Mouse (Mus musculus) urinary bladder, adult 18-20 months (tissue): ENCODE results near the gene Stum.

ENCODE experiments used
- DNase-seq, 2 experiments: peaks; one replicate each; pipeline ENCODE4 v3.0.0; 2022; ENCODE audit warnings: low spot score in 2 of 2, mixed read lengths in 2 of 2

Stum gene

GRCm38 (mm10) chr1:180428871-180429270, 54.4 kb downstream of the Stum start:
- DNase-seq, result no peak

DNA sequence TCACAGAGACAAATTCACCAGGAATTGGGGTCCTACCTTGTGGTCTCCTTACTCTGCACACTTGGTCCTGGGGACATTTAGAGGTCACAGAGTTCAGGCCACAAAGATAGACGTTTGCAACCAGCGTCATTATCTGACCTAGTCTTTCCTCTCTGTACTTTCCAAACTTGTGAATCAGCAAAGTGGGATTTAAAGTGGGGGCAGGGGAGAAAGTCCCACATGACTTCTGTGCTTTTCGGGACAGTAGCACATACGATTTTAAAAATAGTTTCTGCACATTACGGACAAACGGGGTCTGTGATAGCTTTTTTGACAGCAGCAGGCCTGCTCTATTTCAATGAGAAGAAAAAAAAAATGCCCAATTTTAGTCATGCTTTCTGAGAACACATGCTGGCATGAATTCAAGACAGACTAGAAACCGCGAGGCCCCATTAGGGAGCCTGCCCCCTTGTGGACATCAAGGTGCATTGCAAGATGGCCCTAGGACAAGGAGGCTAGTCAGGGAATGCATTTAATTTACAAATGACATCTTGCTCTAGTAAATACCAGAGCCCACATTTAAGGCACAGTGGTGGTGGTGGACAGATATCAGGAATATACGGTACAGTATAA, 55.1 kb downstream of the Stum start:
- DNase-seq, result peak in 1 of 2 experiments; percentile 28

DNA sequence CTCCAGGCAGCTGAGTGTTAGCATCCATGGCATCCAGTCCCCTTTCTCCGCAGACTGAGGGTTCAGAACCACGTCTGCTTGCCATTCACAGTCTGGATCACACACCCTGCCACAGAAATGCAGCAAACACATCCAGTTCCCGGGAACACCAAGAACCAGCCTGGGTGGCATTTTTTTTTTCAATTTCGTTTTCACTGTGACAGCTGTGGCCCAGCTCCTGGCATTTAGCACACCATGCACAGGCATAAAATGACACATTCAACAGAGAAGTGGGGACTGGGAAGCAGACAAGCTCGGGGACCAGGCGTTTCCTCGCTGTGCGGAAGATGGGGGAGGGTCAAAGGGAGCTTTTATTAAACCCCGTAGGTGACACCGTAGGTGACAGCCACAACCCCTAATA, 55.6 kb downstream of the Stum start:
- DNase-seq, result no peak

- DNase-seq, result no peak
Measured at GRCm38 (mm10) chr1:180426405-180426804, 56.9 kb downstream of the Stum start.

DNA sequence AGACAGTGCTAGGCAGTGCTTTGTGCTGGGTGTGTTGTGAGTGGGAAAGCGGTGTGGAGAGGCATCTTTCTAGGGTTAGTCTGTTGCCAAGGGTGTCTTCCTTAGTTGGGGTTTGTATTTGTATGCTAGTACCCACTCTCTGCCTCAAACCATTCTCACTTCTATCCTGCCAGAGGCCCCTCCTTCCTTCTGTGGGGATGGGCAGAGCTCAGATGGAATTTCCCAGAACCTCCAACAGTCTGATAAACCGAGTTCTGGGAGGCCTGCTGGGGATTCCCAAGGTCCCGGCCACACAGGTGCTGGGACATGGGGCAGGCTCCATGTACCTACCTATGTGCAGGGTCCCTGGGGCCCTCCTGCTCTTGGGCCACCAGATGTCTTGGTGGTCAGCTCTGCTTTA, 59.4 kb downstream of the Stum start:
- DNase-seq, result no peak

GRCm38 (mm10) chr1:180423008-180423639, 60.2 kb downstream of the Stum start:
- no peak for DNase-seq

DNA sequence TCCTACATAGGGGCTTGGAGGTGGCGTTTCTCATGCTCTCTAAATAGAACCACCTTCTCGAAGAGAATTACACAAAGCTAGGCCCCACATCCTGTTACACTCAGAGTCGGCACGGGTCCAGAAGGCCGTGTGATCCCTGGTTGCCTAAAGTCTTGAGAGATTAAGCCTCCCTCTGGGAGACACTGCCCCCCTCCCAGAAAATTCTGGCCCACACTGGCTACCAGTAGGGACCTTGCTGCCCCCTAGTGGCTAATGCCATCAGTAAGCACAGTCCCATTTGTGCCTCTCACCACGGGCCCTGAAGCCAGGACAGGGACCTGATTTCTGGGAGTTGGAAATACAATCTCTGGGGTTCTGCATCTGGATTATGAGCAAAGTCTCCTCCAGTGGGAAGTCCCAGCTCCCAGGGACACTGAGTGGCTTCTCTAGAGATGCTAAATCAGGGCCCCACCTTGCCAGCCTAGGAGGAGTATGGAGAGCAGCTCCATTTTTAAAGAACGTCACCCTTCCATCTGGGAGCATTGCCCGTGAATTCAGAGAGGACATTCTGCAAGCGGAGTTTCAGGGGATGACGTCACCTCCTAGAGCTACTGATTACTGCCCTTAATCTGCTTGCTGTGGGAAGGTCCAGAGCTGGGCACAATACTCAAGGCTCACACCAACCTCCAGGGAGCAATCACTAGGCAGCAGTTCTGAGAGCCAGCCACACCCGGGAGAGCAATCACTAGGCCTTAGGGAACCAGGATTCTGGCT, 61.1 kb downstream of the Stum start:
- peak in 1 of 2 experiments; percentile 45 for DNase-seq

- no peak for DNase-seq
Measured at GRCm38 (mm10) chr1:180421165-180421909, 62.0 kb downstream of the Stum start.

DNA sequence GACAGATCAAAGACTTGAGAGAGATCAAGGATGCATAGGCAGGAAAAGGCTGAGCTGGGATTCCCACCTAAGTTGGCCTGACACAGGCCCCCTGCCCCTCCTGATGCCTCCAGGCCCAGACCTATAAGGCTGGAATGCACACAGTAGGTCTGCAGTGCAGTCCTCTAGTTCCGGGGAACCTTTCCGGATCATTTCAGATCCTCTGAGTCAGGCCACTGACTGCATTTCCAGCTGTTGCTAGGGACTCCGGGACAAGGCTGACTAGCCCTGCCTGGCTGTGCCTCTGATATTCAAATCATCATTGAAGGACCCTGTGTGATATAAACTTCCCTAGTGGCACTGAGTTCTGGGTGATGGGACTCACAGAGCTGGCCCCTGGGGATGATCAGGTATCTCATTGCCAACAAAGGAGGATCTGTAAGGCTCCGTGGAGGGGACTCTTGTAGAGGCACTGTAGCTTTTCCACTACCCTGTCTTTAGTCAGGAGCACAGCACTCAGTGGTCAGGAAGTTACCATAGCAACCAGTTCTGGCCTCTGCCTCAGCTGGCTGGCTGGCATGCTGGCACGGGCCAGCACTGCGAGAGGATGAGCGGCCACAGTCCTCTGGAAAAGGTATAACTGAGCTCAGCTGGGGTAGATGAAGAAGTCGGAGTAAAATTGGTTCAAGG, 62.7 kb downstream of the Stum start:
- DNase-seq, result no peak

DNA sequence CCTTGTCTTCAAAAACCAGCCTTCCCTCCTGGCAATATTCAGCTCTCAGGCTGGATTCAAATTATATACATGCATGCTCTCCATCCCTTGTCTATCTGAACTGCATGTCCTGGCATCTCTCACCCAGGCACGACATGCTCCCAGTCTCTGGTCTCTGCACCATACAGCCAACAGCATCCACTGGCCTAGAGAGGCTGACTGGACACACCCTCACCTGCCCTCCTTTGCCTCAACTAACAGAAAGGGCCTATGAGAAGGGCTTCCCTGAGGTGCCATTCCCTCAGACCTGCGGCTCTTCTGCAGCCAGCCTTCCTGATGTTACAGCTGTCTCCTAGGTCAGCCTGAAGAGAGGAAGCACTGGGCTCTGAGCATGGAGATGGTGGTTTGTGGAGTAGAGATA, 64.2 kb downstream of the Stum start:
- no peak for DNase-seq

- DNase-seq, result no peak
Measured at GRCm38 (mm10) chr1:180417118-180417517, 66.2 kb downstream of the Stum start.

DNA sequence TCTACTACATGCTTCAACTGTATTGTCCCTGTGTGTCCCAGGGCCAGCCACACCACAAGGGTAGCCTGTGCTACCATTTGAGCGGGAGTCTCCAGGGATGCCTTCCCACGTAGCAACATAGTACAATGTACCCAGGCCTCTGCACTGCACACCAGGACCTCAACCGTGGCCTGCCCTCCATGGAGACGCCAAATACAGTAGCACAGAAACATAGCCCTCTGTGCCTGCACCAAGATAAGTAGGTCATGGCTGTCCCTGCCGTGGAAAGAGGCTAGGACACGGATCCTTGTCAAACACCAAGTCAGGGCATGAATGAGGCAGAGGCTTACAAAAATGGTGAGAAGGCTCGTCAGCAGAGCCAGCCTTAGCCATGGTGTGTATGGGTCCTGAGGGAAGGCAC, 67.5 kb downstream of the Stum start:
- DNase-seq, result no peak

GRCm38 (mm10) chr1:180415064-180415463, 68.2 kb downstream of the Stum start:
- no peak for DNase-seq

DNA sequence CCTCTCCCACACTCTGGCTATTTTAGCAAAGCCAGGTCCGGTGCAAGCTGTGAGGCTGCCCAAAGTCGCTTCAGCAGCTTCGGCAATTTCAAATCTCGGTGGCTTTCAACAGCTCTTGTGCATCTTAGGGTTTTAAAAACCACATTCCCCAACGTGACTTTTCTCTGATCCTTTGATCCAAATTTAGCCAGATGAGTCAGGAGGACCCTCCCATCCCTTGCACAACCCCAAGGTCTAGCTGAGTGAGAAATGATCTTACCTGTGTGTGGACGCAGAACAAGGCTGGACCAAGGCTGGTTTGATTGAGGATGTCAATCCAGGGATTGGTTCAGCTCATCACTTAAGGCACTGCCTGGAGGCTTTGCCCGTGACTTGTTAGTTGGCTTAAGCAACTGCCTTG, 73.0 kb downstream of the Stum start:
- DNase-seq, result no peak

- no peak for DNase-seq
Measured at GRCm38 (mm10) chr1:180409771-180410170, 73.5 kb downstream of the Stum start.

- no peak for DNase-seq
Measured at GRCm38 (mm10) chr1:180408832-180409231, 74.5 kb downstream of the Stum start.

DNA sequence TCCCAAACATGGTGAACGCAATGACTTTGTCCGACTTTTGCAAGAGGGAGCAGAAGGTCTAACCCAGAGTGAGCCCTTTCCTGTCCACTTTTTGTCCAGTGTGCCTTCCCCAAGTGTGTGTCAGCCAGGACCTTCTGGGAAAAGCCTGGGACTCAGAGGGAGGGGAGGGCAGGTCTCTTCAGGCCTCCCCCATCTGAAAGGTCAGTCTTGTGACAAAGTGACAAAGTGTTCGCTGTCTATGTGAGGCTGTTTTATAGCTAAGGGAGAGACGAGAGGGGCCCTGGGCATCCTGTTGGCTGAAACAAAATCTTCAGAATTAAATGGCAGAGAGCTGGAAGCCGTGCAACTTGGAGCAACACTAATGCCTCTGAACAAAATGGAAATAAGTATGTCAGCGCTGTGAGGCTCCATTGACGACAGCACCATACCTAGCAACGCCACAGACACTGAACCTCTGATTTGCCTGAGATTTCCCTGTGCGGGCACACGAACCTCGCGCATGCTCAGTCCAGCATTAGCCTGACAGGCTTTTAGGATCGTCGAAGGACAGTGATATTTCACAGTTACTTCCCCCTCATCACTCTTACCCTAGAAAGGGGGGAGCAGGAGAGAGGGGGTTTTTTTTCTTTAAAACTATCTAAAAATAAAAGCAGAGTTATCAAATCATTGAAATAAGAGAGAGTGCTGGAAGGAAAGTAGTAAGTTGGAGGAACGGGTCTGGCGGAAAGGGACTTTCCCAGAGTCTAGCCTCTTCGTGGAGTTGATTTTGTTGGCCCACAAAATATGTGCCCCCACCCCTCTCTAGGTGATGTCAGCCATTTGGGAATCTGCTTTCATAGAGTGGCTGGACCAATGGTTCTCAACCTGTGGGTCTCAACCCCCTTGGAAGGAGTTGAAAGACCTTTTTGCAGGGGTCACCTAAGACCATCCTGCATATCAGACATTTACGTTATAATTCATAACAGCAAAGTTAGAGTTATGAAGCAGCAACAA, 75.3 kb downstream of the Stum start:
- no peak for DNase-seq

DNA sequence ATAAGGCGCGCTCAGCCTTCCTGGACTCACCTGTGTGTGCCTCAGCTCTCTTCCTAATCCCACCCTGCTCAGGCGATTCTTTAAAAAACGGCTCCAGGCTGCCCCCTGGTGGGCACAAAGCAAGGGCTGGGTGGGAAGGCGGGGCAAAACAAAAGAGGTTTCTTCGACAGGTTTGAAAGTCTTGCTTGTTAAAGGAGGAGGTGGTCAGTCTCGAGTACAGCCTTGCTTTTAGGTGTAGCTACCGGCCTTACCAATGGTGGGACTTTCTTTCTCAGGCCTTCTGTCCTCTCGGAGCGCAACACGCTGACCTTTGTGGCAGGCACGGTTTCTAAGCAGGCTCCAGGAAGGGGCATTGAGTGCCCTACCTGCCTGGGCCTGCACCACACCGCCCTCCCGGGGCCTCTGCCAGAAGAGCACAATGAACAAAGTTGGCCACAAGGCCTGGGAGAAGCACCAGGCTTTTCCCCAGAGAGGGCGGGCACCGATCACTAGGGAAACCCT, 76.1 kb downstream of the Stum start:
- peak; percentile 67 for DNase-seq

DNA sequence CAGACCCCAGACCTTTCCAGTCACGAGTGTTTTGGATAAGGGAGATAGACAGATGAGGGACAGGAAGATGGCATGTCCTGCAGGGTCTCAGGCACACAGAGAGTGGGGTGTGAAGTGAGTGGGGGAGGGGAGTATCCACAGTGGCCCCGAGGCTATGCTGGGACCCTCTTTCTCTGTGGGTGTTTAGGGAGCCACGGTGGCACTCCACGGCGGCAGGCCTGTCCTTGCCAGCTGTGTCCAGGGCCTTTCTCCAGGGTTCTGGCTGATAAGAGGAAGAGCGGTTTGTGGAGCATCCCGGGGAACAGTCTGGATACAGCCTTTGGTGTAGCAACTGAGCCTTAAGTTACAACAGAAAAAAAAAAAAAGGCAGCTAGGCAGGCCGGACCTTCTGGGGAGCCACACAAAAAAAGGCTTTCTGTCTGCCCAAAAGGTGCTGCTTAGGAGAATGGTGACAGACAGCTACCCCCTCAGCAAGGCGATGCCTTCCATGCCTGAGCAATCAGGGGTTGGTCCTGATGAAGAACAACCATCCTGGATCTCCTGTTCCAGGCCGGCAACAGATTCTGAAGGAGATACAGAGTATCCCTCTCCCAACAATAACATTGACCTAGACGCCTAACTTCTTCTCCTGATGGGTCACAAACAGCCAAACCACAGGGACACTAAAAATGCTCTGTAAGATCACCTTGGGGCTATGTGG, 76.8 kb downstream of the Stum start:
- DNase-seq, result no peak
